Mouse (Mus musculus) layer of hippocampus, postnatal 14 days (tissue): ENCODE measurements at regions not wholly inside any gene's neighbourhood (a gene's known extent, or its start where the extent isn't known, plus 50 kb on each side); places are given as distances from the start of the nearest gene placed in this dataset.

Experiments
- DNase-seq, 2 experiments: peaks; one replicate each; pipeline ENCODE4 v3.0.0; 2021 to 2022; ENCODE audit warnings: low spot score in 2 of 2, mixed read lengths in 1 of 2

GRCm38 (mm10) chr10:84021167-84022120, 298.8 kb downstream of the 1500009L16Rik start:
- DNase-seq, result no peak

GRCm38 (mm10) chr10:84024294-84024693, 301.6 kb downstream of the 1500009L16Rik start:
- no peak for DNase-seq

- no peak for DNase-seq
Observed at GRCm38 (mm10) chr10:84024901-84025300, 302.2 kb downstream of the 1500009L16Rik start.

GRCm38 (mm10) chr10:84026798-84027197, 304.1 kb downstream of the 1500009L16Rik start:
- no peak for DNase-seq

GRCm38 (mm10) chr10:84036131-84036877, 313.6 kb downstream of the 1500009L16Rik start:
- no peak for DNase-seq

GRCm38 (mm10) chr10:84048706-84049105, 326.0 kb downstream of the 1500009L16Rik start:
- DNase-seq, result no peak

GRCm38 (mm10) chr10:84052696-84053095, 330.0 kb downstream of the 1500009L16Rik start:
- DNase-seq, result no peak

- peak; percentile 42 to 81 for DNase-seq
Observed at GRCm38 (mm10) chr10:84054551-84055336, 332.1 kb downstream of the 1500009L16Rik start.

GRCm38 (mm10) chr10:84055402-84056167, 332.9 kb downstream of the 1500009L16Rik start:
- DNase-seq, result no peak

- no peak for DNase-seq
Observed at GRCm38 (mm10) chr10:84056323-84057169, 333.9 kb downstream of the 1500009L16Rik start.

- DNase-seq, result no peak
Observed at GRCm38 (mm10) chr10:84058301-84058700, 335.6 kb downstream of the 1500009L16Rik start.

GRCm38 (mm10) chr10:84059646-84060491, 337.2 kb downstream of the 1500009L16Rik start:
- no peak for DNase-seq

- peak; percentile 65 to 79 for DNase-seq
Observed at GRCm38 (mm10) chr10:84060492-84061218, 338.0 kb downstream of the 1500009L16Rik start.

GRCm38 (mm10) chr10:84067052-84067650, 344.5 kb downstream of the 1500009L16Rik start:
- DNase-seq, result peak; percentile 24 to 55

GRCm38 (mm10) chr10:84069806-84070205, 347.1 kb downstream of the 1500009L16Rik start:
- DNase-seq, result no peak

GRCm38 (mm10) chr10:84072866-84073483, 350.3 kb downstream of the 1500009L16Rik start:
- no peak for DNase-seq

- no peak for DNase-seq
Observed at GRCm38 (mm10) chr10:84075581-84075980, 352.9 kb downstream of the 1500009L16Rik start.
